8 mouse cellular contexts compared by ENCODE assay signal in the genomic region with DNA sequence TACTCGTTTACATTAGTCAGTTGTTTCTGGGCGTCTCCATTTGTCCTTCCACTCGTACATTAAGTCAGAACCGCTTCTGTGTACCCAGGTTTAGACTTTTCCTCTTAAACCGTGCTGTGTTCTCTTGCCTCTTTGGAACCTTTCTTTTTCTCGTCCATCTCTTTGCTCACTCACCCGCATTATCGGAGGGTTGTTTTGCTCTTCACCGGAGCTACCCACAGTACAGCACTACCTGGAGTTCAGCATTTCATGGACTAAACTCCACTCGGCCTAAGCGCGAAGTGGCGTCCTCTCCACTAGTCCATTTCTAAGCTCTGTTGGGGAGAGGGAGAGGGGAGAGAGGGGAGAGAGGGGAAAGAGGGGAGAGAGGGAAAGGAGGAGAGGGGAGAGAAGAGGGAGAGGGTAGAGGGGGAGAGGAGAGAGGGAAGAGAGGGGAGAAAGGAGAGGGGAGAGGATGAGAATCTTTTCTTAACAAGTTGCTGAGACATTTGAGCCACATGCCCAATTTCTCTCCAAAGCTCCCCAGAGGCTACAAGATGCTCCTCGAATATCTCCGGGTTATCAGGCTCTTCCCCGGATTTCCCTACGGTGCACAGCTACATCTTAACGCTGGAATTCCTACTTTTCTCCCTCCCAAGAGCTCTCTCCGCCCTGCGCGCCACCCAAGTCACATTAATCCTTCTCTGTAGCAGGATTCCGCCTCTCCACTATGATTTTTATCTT. TPM values are rescaled to one million over a fixed set of nuclear protein-coding genes. Genes with fewer than 3 reads are reported as not detected.
DNase-seq lines count a peak whose midpoint lies in the region; ATAC-seq and TF ChIP-seq lines count a peak whose summit lies in the region.

No protein-coding gene starts in this region.

- peak overlapping the region; percentile 55 for H3K4me2 ChIP-seq in heart, postnatal 0 days (ENCODE audit: low read depth, low read length)

- H3K36me3 ChIP-seq in heart, postnatal 0 days (replicated peaks; ENCODE audit: control insufficient read depth, insufficient read depth, low read length) = no peaks in the 10 kb centered on the region

- no peak for ATAC-seq in heart, postnatal 0 days (ENCODE audit: insufficient read depth, low read depth)
- 0 out of 2 replicates have a peak, but pooled peaks have one; percentile 24 for ATAC-seq in megakaryocyte-erythroid progenitor cell, adult 5-6 weeks (replicated peaks; ENCODE audit: low FRiP score, low TSS enrichment, poor library complexity, severe bottlenecking)

- no peak for TF ChIP-seq CTCF in heart, postnatal 0 days (IDR thresholded peaks at IDR 0.05; ENCODE audit: low read depth)

- H3K9ac ChIP-seq in heart, postnatal 0 days (replicated peaks; ENCODE audit: low read depth, low read length) = 0 out of 2 replicates have a peak overlapping the region, but pooled peaks have one; percentile 30

- no peaks in the 10 kb centered on the region for H3K9me3 ChIP-seq in heart, postnatal 0 days (replicated peaks; ENCODE audit: control insufficient read depth, low read length)

- H3K27me3 ChIP-seq in heart, postnatal 0 days (ENCODE audit: control insufficient read depth, insufficient read depth, low read length) = peaks cover 28% of the 10 kb centered on the region

- H3K4me3 ChIP-seq in heart, postnatal 0 days (ENCODE audit: low read depth, low read length) = peak overlapping the region; percentile 37

- WGBS in heart, postnatal 0 days = 2% methylated on average over 22 of the region's 22 CpGs

- no peak for TF ChIP-seq EP300 in heart, postnatal 0 days (IDR thresholded peaks at IDR 0.05; ENCODE audit: low read depth)

- DNase-seq in embryo, embryonic 10 days (ENCODE audit: low spot score) = peak; percentile 66
- DNase-seq in embryo, embryonic 9.5 days (ENCODE audit: extremely low spot score) = no peak
- peak; percentile 32 for DNase-seq in ES-CJ7 (ENCODE audit: low read depth, low spot score)
- no peak for DNase-seq in heart, postnatal 0 days (ENCODE audit: low spot score)
- no peak for DNase-seq in urinary bladder, adult 18-20 months (ENCODE audit: low spot score in 2 of 2)
- DNase-seq in thymus, postnatal 14 days = no peak
- DNase-seq in gastrocnemius, adult 18-20 months (ENCODE audit: low spot score) = no peak

- H3K27ac ChIP-seq in heart, postnatal 0 days (ENCODE audit: low read depth) = no peak overlapping the region

- H3K4me1 ChIP-seq in heart, postnatal 0 days (ENCODE audit: control insufficient read depth, insufficient read depth) = no peaks in the 10 kb centered on the region

RNA-seq across cellular contexts. Expression of a gene that starts 52.5 kb away (rescaled TPM):
- total RNA-seq in heart, postnatal 0 days (2014; rRNA removed; ENCODE audit: low replicate concordance) = not detected in 2 replicates
- polyA plus RNA-seq in heart, postnatal 0 days (2015; fragmentation: Nextera tagmentation; extraction: Ambion mirVana) = not detected in 2 replicates
- not detected in 2 replicates for total RNA-seq in megakaryocyte-erythroid progenitor cell, adult 5-6 weeks (2014; fragmentation: Nextera tagmentation)
- total RNA-seq in megakaryocyte-erythroid progenitor cell, adult 5-6 weeks (2017) = not detected in 2 replicates
- total RNA-seq in gastrocnemius, adult 18-20 months (2021) = not detected

Comparison
In these comparisons a context has a peak if more than half of its experiments do, and no peak if none do; other contexts are left out.
1. DNase-seq: peak in embryo, embryonic 10 days (single experiment) and ES-CJ7 (single experiment); none in embryo, embryonic 9.5 days (single experiment), heart, postnatal 0 days (single experiment), urinary bladder, adult 18-20 months (0 of 2), thymus, postnatal 14 days (single experiment) and gastrocnemius, adult 18-20 months (single experiment).